Mouse (Mus musculus) midbrain, postnatal 0 days (tissue): ENCODE measurements around the gene Cntnap2. TPM values are rescaled to one million over a fixed set of nuclear protein-coding genes. Genes with fewer than 3 reads are reported as not detected.

Source experiments
- ATAC-seq: fragments of 200-750 bp; cut with Nextera tagmentation; 2 replicates; pipeline ENCODE4 v1.8.0; 2017; ENCODE audit warnings: moderate number of reproducible peaks, mild to moderate bottlenecking, moderate TSS enrichment, moderate library complexity; ENCODE audit not compliant: low FRiP score
- DNase-seq: peaks from one replicate; pipeline ENCODE4 v3.0.0-alpha.2; 2015; ENCODE audit warnings: low spot score
- H3K27ac ChIP-seq: fragments of 300-500 bp; sonication (generic); 2 replicates; pipeline ENCODE4 v1.5.1; 2014; ENCODE audit warnings: low read depth, mild to moderate bottlenecking, low read length, mixed read lengths
- H3K27me3 ChIP-seq: fragments of 300-500 bp; sonication (generic); 2 replicates; pipeline ENCODE4 v1.6.1; 2014; ENCODE audit warnings: low read length, control low read depth, mixed read lengths; ENCODE audit not compliant: insufficient read depth
- H3K36me3 ChIP-seq: fragments of 300-500 bp; sonication (generic); 2 replicates; pipeline ENCODE4 v1.6.1; 2014; ENCODE audit warnings: low read length, control low read depth, mixed read lengths; ENCODE audit not compliant: insufficient read depth
- H3K4me1 ChIP-seq: fragments of 300-500 bp; sonication (generic); 2 replicates; pipeline ENCODE4 v1.6.1; 2014; ENCODE audit warnings: mild to moderate bottlenecking, control low read depth, antibody characterized with exemption, low read length, mixed read lengths; ENCODE audit not compliant: insufficient read depth
- H3K4me2 ChIP-seq: fragments of 300-500 bp; sonication (generic); 2 replicates; pipeline ENCODE4 v1.6.1; 2014; ENCODE audit warnings: low read depth, mild to moderate bottlenecking, low read length, mixed read lengths; ENCODE audit not compliant: poor library complexity, severe bottlenecking
- H3K4me3 ChIP-seq: fragments of 300-500 bp; sonication (generic); 2 replicates; pipeline ENCODE4 v1.5.1; 2014; ENCODE audit warnings: low read depth, mild to moderate bottlenecking, low read length, moderate library complexity
- H3K9ac ChIP-seq: fragments of 300-500 bp; sonication (generic); replicated peaks from 2 replicates; pipeline ENCODE4 v1.6.1; 2014; ENCODE audit warnings: mild to moderate bottlenecking, low read length, moderate library complexity, mixed read lengths; ENCODE audit not compliant: poor library complexity, severe bottlenecking
- H3K9me3 ChIP-seq: fragments of 300-500 bp; sonication (generic); 2 replicates; pipeline ENCODE4 v1.6.1; 2016; ENCODE audit warnings: low read length, control low read depth
- CTCF ChIP-seq: IDR thresholded peaks from 2 replicates; pipeline ENCODE4 v1.5.1; 2016; ENCODE audit warnings: antibody characterized with exemption, mild to moderate bottlenecking
- WGBS: fragments of 180-500 bp; shearing (Covaris S2); extraction: QIAGEN DNeasy Blood & Tissue Kit; methylation state at CpG from one replicate; pipeline ENCODE4 v1.1.7; 2014; 5-methylcytosine and 5-hydroxymethylcytosine counted together
- polyA plus RNA-seq: library from polyadenylated mRNA; unstranded; fragments of >200 nt; fragmentation: Nextera tagmentation; extraction: Ambion mirVana; gene quantifications from 2 replicates; pipeline ENCODE4 v1.2.1, GENCODE M21; 2015
- total RNA-seq: library from RNA; depleted of rRNA; stranded (reverse); fragments of >200 nt; gene quantifications from 2 replicates; pipeline ENCODE4 v1.2.3, GENCODE M21; 2014

The Cntnap2 gene
- total and polyA plus RNA-seq, 2 experiments from 2014 or later: 51.1 to 106 TPM

- no peaks in the 10 kb centered on the region for H3K9me3 ChIP-seq
- ATAC-seq (no peak), DNase-seq (no peak)
- no peak overlapping the region for H3K4me3 ChIP-seq
- 88% methylated on average over 2 of the region's 2 CpGs for WGBS
- TF ChIP-seq CTCF: no peak
- H3K27me3 ChIP-seq: no peaks in the 10 kb centered on the region
- H3K36me3 ChIP-seq: no peaks in the 10 kb centered on the region
- H3K4me2 ChIP-seq: no peak overlapping the region
- no peak overlapping the region for H3K9ac ChIP-seq
- no peaks in the 10 kb centered on the region for H3K4me1 ChIP-seq
- H3K27ac ChIP-seq: no peak overlapping the region
Measured at GRCm38 (mm10) chr6:45648419-45648818, 589.3 kb downstream of the Cntnap2 start.

GRCm38 (mm10) chr6:45700287-45700686, 641.1 kb downstream of the Cntnap2 start:
- Histone ChIP-seq H3K9ac (no peak overlapping the region), H3K4me1 (no peaks in the 10 kb centered on the region), H3K36me3 (no peaks in the 10 kb centered on the region), H3K4me3 (no peak overlapping the region), H3K9me3 (no peaks in the 10 kb centered on the region), H3K4me2 (no peak overlapping the region), H3K27me3 (no peaks in the 10 kb centered on the region), H3K27ac (no peak overlapping the region)
- ATAC-seq: no peak
- no peak for TF ChIP-seq CTCF
- DNase-seq: no peak

GRCm38 (mm10) chr6:45791612-45792011, 732.5 kb downstream of the Cntnap2 start:
- Histone ChIP-seq H3K4me1 (no peaks in the 10 kb centered on the region), H3K27me3 (no peaks in the 10 kb centered on the region), H3K27ac (no peak overlapping the region), H3K4me2 (no peak overlapping the region), H3K9me3 (no peaks in the 10 kb centered on the region), H3K36me3 (no peaks in the 10 kb centered on the region), H3K9ac (no peak overlapping the region), H3K4me3 (no peak overlapping the region)
- ATAC-seq: no peak
- DNase-seq: no peak
- no peak for TF ChIP-seq CTCF

GRCm38 (mm10) chr6:45841626-45842341, 782.6 kb downstream of the Cntnap2 start:
- 89% methylated on average over 4 of the region's 4 CpGs for WGBS
- Histone ChIP-seq H3K9me3 (no peaks in the 10 kb centered on the region), H3K27me3 (no peaks in the 10 kb centered on the region), H3K36me3 (no peaks in the 10 kb centered on the region), H3K4me2 (no peak overlapping the region), H3K4me1 (no peaks in the 10 kb centered on the region), H3K4me3 (no peak overlapping the region), H3K9ac (no peak overlapping the region), H3K27ac (no peak overlapping the region)
- ATAC-seq (no peak), DNase-seq (no peak)
- no peak for TF ChIP-seq CTCF

- Histone ChIP-seq H3K4me3 (no peak overlapping the region), H3K4me2 (no peak overlapping the region), H3K27me3 (no peaks in the 10 kb centered on the region), H3K4me1 (no peaks in the 10 kb centered on the region), H3K9ac (no peak overlapping the region), H3K36me3 (no peaks in the 10 kb centered on the region), H3K27ac (no peak overlapping the region), H3K9me3 (no peaks in the 10 kb centered on the region)
- WGBS: 70% methylated on average over 1 of the region's 1 CpGs
- no peak for TF ChIP-seq CTCF
- no peak for ATAC-seq
- DNase-seq: no peak
Measured at GRCm38 (mm10) chr6:45843736-45844135, 784.6 kb downstream of the Cntnap2 start.

GRCm38 (mm10) chr6:45871409-45871992, 812.3 kb downstream of the Cntnap2 start:
- Histone ChIP-seq H3K36me3 (no peaks in the 10 kb centered on the region), H3K4me1 (no peaks in the 10 kb centered on the region), H3K27ac (no peak overlapping the region), H3K4me2 (no peak overlapping the region), H3K4me3 (no peak overlapping the region), H3K27me3 (no peaks in the 10 kb centered on the region), H3K9ac (no peak overlapping the region), H3K9me3 (no peaks in the 10 kb centered on the region)
- DNase-seq (no peak), ATAC-seq (no peak)
- TF ChIP-seq CTCF: no peak
- 70% methylated on average over 3 of the region's 3 CpGs for WGBS
